Mouse (Mus musculus): ENCODE data around the gene Wipi1. TPM values are rescaled to one million over a fixed set of nuclear protein-coding genes. Genes with fewer than 3 reads are reported as not detected.

Gene Wipi1
- polyA plus RNA-seq, 1 experiment: 27.8 TPM

- Histone ChIP-seq H3K4me3 (ENCODE audit: insufficient read depth, poor library complexity, severe bottlenecking) (no peak overlapping the region), H3K79me2 (ENCODE audit: control insufficient read depth, insufficient read depth) (no peaks in the 10 kb centered on the region), H3K36me3 (ENCODE audit: control insufficient read depth, insufficient read depth) (peaks cover 7% of the 10 kb centered on the region), H3ac (ENCODE audit: control insufficient read depth, insufficient read length, low read depth) (no peak overlapping the region), H3K79me3 (ENCODE audit: low read depth) (no peaks in the 10 kb centered on the region), H3K27me3 (ENCODE audit: control insufficient read depth, insufficient read depth, insufficient read length) (no peaks in the 10 kb centered on the region)
- TF ChIP-seq MYOD1 (IDR thresholded peaks at IDR 0.05; ENCODE audit: control insufficient read depth, insufficient read length, low read depth) (no peak), MYOG (IDR thresholded peaks at IDR 0.05; ENCODE audit: control insufficient read depth, extremely low read depth, insufficient read length) (no peak), FOSL1 (IDR thresholded peaks at IDR 0.05; ENCODE audit: insufficient read depth, low read length, poor library complexity, severe bottlenecking) (no peak), USF1 (IDR thresholded peaks at IDR 0.05; ENCODE audit: low read depth) (no peak), MAX (IDR thresholded peaks at IDR 0.05) (no peak), CEBPB (IDR thresholded peaks at IDR 0.05; ENCODE audit: low read depth) (no peak), CTCF (IDR thresholded peaks at IDR 0.05; ENCODE audit: control insufficient read depth, insufficient read depth, insufficient read length) (no peak)
Observed at GRCm38 (mm10) chr11:109574604-109575003, 37.2 kb downstream of the Wipi1 start.

- H3K79me3 ChIP-seq (ENCODE audit: low read depth): no peaks in the 10 kb centered on the region
- H3K4me3 ChIP-seq (ENCODE audit: insufficient read depth, poor library complexity, severe bottlenecking): no peak overlapping the region
- no peaks in the 10 kb centered on the region for H3K79me2 ChIP-seq (ENCODE audit: control insufficient read depth, insufficient read depth)
- TF ChIP-seq FOSL1 (IDR thresholded peaks at IDR 0.05; ENCODE audit: insufficient read depth, low read length, poor library complexity, severe bottlenecking) (no peak), USF1 (IDR thresholded peaks at IDR 0.05; ENCODE audit: low read depth) (no peak), CTCF (IDR thresholded peaks at IDR 0.05; ENCODE audit: control insufficient read depth, insufficient read depth, insufficient read length) (no peak), CEBPB (IDR thresholded peaks at IDR 0.05; ENCODE audit: low read depth) (no peak), MYOG (IDR thresholded peaks at IDR 0.05; ENCODE audit: control insufficient read depth, extremely low read depth, insufficient read length) (no peak), MAX (IDR thresholded peaks at IDR 0.05) (no peak), MYOD1 (IDR thresholded peaks at IDR 0.05; ENCODE audit: control insufficient read depth, insufficient read length, low read depth) (no peak)
- no peaks in the 10 kb centered on the region for H3K27me3 ChIP-seq (ENCODE audit: control insufficient read depth, insufficient read depth, insufficient read length)
- H3ac ChIP-seq (ENCODE audit: control insufficient read depth, insufficient read length, low read depth): no peak overlapping the region
- H3K36me3 ChIP-seq (ENCODE audit: control insufficient read depth, insufficient read depth): no peaks in the 10 kb centered on the region
Observed at GRCm38 (mm10) chr11:109572051-109572450, 39.7 kb downstream of the Wipi1 start.

GRCm38 (mm10) chr11:109569809-109570208 is 42.0 kb downstream of the Wipi1 start:
- H3K27me3 ChIP-seq (ENCODE audit: control insufficient read depth, insufficient read depth, insufficient read length): no peaks in the 10 kb centered on the region
- no peaks in the 10 kb centered on the region for H3K79me3 ChIP-seq (ENCODE audit: low read depth)

GRCm38 (mm10) chr11:109569007-109569618 is 42.7 kb downstream of the Wipi1 start:
- Histone ChIP-seq H3K79me2 (ENCODE audit: control insufficient read depth, insufficient read depth) (no peaks in the 10 kb centered on the region), H3ac (ENCODE audit: control insufficient read depth, insufficient read length, low read depth) (no peak overlapping the region), H3K4me3 (ENCODE audit: insufficient read depth, poor library complexity, severe bottlenecking) (no peak overlapping the region), H3K27me3 (ENCODE audit: control insufficient read depth, insufficient read depth, insufficient read length) (no peaks in the 10 kb centered on the region), H3K36me3 (ENCODE audit: control insufficient read depth, insufficient read depth) (no peaks in the 10 kb centered on the region), H3K79me3 (ENCODE audit: low read depth) (no peaks in the 10 kb centered on the region)
- TF ChIP-seq CTCF (IDR thresholded peaks at IDR 0.05; ENCODE audit: control insufficient read depth, insufficient read depth, insufficient read length) (no peak), CEBPB (IDR thresholded peaks at IDR 0.05; ENCODE audit: low read depth) (no peak), USF1 (IDR thresholded peaks at IDR 0.05; ENCODE audit: low read depth) (no peak), MYOG (IDR thresholded peaks at IDR 0.05; ENCODE audit: control insufficient read depth, extremely low read depth, insufficient read length) (no peak), MAX (IDR thresholded peaks at IDR 0.05) (no peak), FOSL1 (IDR thresholded peaks at IDR 0.05; ENCODE audit: insufficient read depth, low read length, poor library complexity, severe bottlenecking) (no peak)

More at GRCm38 (mm10) chr11:109569809-109570208, 42.0 kb downstream of the Wipi1 start:
- H3K36me3 ChIP-seq (ENCODE audit: control insufficient read depth, insufficient read depth): no peaks in the 10 kb centered on the region
- H3K4me3 ChIP-seq (ENCODE audit: insufficient read depth, poor library complexity, severe bottlenecking): no peak overlapping the region
- H3K79me2 ChIP-seq (ENCODE audit: control insufficient read depth, insufficient read depth): no peaks in the 10 kb centered on the region
- no peak for TF ChIP-seq MYOD1 (IDR thresholded peaks at IDR 0.05; ENCODE audit: control insufficient read depth, insufficient read length, low read depth)
- TF ChIP-seq MYOG (IDR thresholded peaks at IDR 0.05; ENCODE audit: control insufficient read depth, extremely low read depth, insufficient read length): no peak
- TF ChIP-seq MAX (IDR thresholded peaks at IDR 0.05): no peak
- TF ChIP-seq FOSL1 (IDR thresholded peaks at IDR 0.05; ENCODE audit: insufficient read depth, low read length, poor library complexity, severe bottlenecking): no peak
- TF ChIP-seq CEBPB (IDR thresholded peaks at IDR 0.05; ENCODE audit: low read depth): no peak
- no peak for TF ChIP-seq USF1 (IDR thresholded peaks at IDR 0.05; ENCODE audit: low read depth)
- TF ChIP-seq CTCF (IDR thresholded peaks at IDR 0.05; ENCODE audit: control insufficient read depth, insufficient read depth, insufficient read length): no peak
- H3ac ChIP-seq (ENCODE audit: control insufficient read depth, insufficient read length, low read depth): no peak overlapping the region

GRCm38 (mm10) chr11:109564466-109565214 is 47.1 kb downstream of the Wipi1 start:
- Histone ChIP-seq H3K79me3 (ENCODE audit: low read depth) (no peaks in the 10 kb centered on the region), H3K36me3 (ENCODE audit: control insufficient read depth, insufficient read depth) (no peaks in the 10 kb centered on the region), H3K4me3 (ENCODE audit: insufficient read depth, poor library complexity, severe bottlenecking) (no peak overlapping the region), H3K27me3 (ENCODE audit: control insufficient read depth, insufficient read depth, insufficient read length) (no peaks in the 10 kb centered on the region), H3ac (ENCODE audit: control insufficient read depth, insufficient read length, low read depth) (no peak overlapping the region), H3K79me2 (ENCODE audit: control insufficient read depth, insufficient read depth) (no peaks in the 10 kb centered on the region)
- no peak for TF ChIP-seq MYOG (IDR thresholded peaks at IDR 0.05; ENCODE audit: control insufficient read depth, extremely low read depth, insufficient read length)

Data from C2C12 (cell line).